Mouse (Mus musculus) cerebellum, adult 2 months (tissue): Measurements from ENCODE around the gene Rab19. TPM values are rescaled to one million over a fixed set of nuclear protein-coding genes. Genes with fewer than 3 reads are reported as not detected.
"Not testable (repeated sequence)": the region's sequence is repeated elsewhere in the genome, so short reads cannot be mapped to it uniquely, and the experiment has no call there.

ENCODE experiments used
- DNase-seq, 2 experiments: peaks; one replicate each; pipeline ENCODE4 v3.0.0; 2021
- H3K27ac ChIP-seq: fragments of 200-500 bp; 2 replicates; pipeline ENCODE4 v1.5.1; 2012; ENCODE audit warnings: low read length, control low read depth, inconsistent platforms; ENCODE audit not compliant: insufficient read depth
- H3K27me3 ChIP-seq: fragments of 200-500 bp; 2 replicates; pipeline ENCODE4 v1.6.1; 2012; ENCODE audit warnings: inconsistent platforms, mild to moderate bottlenecking, low read length, moderate library complexity; ENCODE audit not compliant: control insufficient read depth, insufficient read depth
- H3K4me1 ChIP-seq: fragments of 200-500 bp; 2 replicates; pipeline ENCODE4 v1.6.1; 2011; ENCODE audit warnings: low read length; ENCODE audit not compliant: control insufficient read depth, insufficient read depth
- H3K4me3 ChIP-seq: fragments of 200-500 bp; replicated peaks from 2 replicates; pipeline ENCODE3; 2011; ENCODE audit warnings: mild to moderate bottlenecking, low read depth, low read length, control low read depth; ENCODE audit not compliant: insufficient read depth
- CTCF ChIP-seq: fragments of 200-500 bp; IDR thresholded peaks from 2 replicates; pipeline ENCODE4 v1.5.1; 2011; ENCODE audit warnings: low read depth, mild to moderate bottlenecking, control low read depth, low read length, moderate library complexity, borderline replicate concordance; ENCODE audit not compliant: insufficient read depth
- POLR2A ChIP-seq: fragments of 200-500 bp; IDR thresholded peaks from 2 replicates; pipeline ENCODE4 v1.6.1; 2011; ENCODE audit warnings: low read length, control low read depth, borderline replicate concordance; ENCODE audit not compliant: insufficient read depth
- WGBS: fragments of 180-500 bp; shearing (Covaris S2); methylation state at CpG from one replicate; pipeline ENCODE4 v1.1.7; 2018; 5-methylcytosine and 5-hydroxymethylcytosine counted together
- polyA plus RNA-seq: library from polyadenylated mRNA; depleted of rRNA; stranded (reverse); fragments of >200 nt; gene quantifications from 2 replicates; pipeline ENCODE4 v1.2.3, GENCODE M21; 2012

The Rab19 gene
- polyA plus RNA-seq, 1 experiment: 0.15 TPM

- peak; percentile 60 to 74 for DNase-seq
- Histone ChIP-seq H3K27ac (no peak overlapping the region), H3K4me3 (no peak overlapping the region), H3K27me3 (no peaks in the 10 kb centered on the region), H3K4me1 (no peaks in the 10 kb centered on the region)
- TF ChIP-seq POLR2A (no peak), CTCF (peak; percentile 61; the same call in 1 of the 2 replicates)
- WGBS: 43% methylated on average over 3 of the region's 5 CpGs
Measured at GRCm38 (mm10) chr6:39415762-39416161, 34.8 kb downstream of the Rab19 start.

- DNase-seq: not testable (repeated sequence)
Measured at GRCm38 (mm10) chr6:39416654-39417053, 35.7 kb downstream of the Rab19 start.

GRCm38 (mm10) chr6:39419386-39419850 is 38.4 kb downstream of the Rab19 start:
- peak overlapping the region; percentile 99 for H3K27ac ChIP-seq
- H3K27me3 ChIP-seq: no peaks in the 10 kb centered on the region
- TF ChIP-seq POLR2A (no peak), CTCF (no peak)
- no peaks in the 10 kb centered on the region for H3K4me1 ChIP-seq
- peak overlapping the region; percentile 87 for H3K4me3 ChIP-seq
- 1% methylated on average over 43 of the region's 43 CpGs for WGBS
- no peak for DNase-seq

More at GRCm38 (mm10) chr6:39416654-39417053, 35.7 kb downstream of the Rab19 start:
- H3K4me1 ChIP-seq, H3K27me3 ChIP-seq, H3K27ac ChIP-seq, H3K4me3 ChIP-seq: not testable (repeated sequence)

- no peaks in the 10 kb centered on the region for H3K4me1 ChIP-seq
- peak within 1 kb of the TSS; percentile 99 for H3K27ac ChIP-seq
- under 1% methylated on average over 82 of the region's 82 CpGs for WGBS
- no peaks in the 10 kb centered on the region for H3K27me3 ChIP-seq
- H3K4me3 ChIP-seq: peak within 1 kb of the TSS; percentile 87
- TF ChIP-seq POLR2A: peak; percentile 61
- no peak for TF ChIP-seq CTCF
- DNase-seq: peak; percentile 92 to 93
Measured at GRCm38 (mm10) chr6:39419851-39420721, 39.1 kb downstream of the Rab19 start, which contains the start of gene Mkrn1. Mkrn1 (minus strand) TSS chr6:39420462.

- WGBS: 52% methylated on average over 4 of the region's 4 CpGs
- H3K4me3 ChIP-seq: no peak overlapping the region
- DNase-seq: no peak
- H3K27ac ChIP-seq: no peak overlapping the region
- no peaks in the 10 kb centered on the region for H3K4me1 ChIP-seq
- TF ChIP-seq POLR2A: no peak
- TF ChIP-seq CTCF: no peak
- H3K27me3 ChIP-seq: no peaks in the 10 kb centered on the region
Measured at GRCm38 (mm10) chr6:39420867-39421266, 39.9 kb downstream of the Rab19 start.

GRCm38 (mm10) chr6:39423130-39423551 is 42.2 kb downstream of the Rab19 start:
- TF ChIP-seq POLR2A (no peak), CTCF (no peak)
- no peak for DNase-seq
- WGBS: 60% methylated on average over 6 of the region's 6 CpGs

GRCm38 (mm10) chr6:39423686-39424085 is 42.7 kb downstream of the Rab19 start:
- TF ChIP-seq POLR2A (no peak), CTCF (no peak)
- WGBS: 92% methylated on average over 7 of the region's 7 CpGs
- H3K4me1 ChIP-seq: no peaks in the 10 kb centered on the region
- H3K27ac ChIP-seq: no peak overlapping the region
- no peak overlapping the region for H3K4me3 ChIP-seq
- DNase-seq: no peak
- H3K27me3 ChIP-seq: no peaks in the 10 kb centered on the region

More at GRCm38 (mm10) chr6:39423130-39423551, 42.2 kb downstream of the Rab19 start:
- H3K4me1 ChIP-seq: no peaks in the 10 kb centered on the region
- no peaks in the 10 kb centered on the region for H3K27me3 ChIP-seq
- H3K4me3 ChIP-seq: no peak overlapping the region
- H3K27ac ChIP-seq: no peak overlapping the region

- H3K27me3 ChIP-seq: no peaks in the 10 kb centered on the region
- no peak for DNase-seq
- H3K4me3 ChIP-seq: no peak overlapping the region
- H3K4me1 ChIP-seq: no peaks in the 10 kb centered on the region
- WGBS: 92% methylated on average over 2 of the region's 2 CpGs
- TF ChIP-seq POLR2A (no peak), CTCF (no peak)
- no peak overlapping the region for H3K27ac ChIP-seq
Measured at GRCm38 (mm10) chr6:39425181-39425580, 44.2 kb downstream of the Rab19 start.
